Mouse (Mus musculus): ENCODE results near the gene Gng12. TPM values are rescaled to one million over a fixed set of nuclear protein-coding genes. Genes with fewer than 3 reads are reported as not detected.

The Gng12 gene
- polyA plus RNA-seq, 1 experiment from 2014 or later: 26.4 TPM

- DNase-seq (no peak), ATAC-seq (ENCODE audit: low read depth) (no peak)
- WGBS (ENCODE audit: insufficient replicate concordance): 76% methylated on average over 4 of the region's 4 CpGs
- Histone ChIP-seq H3K27me3 (no peaks in the 10 kb centered on the region), H3K4me2 (no peak overlapping the region), H3K27ac (no peak overlapping the region), H3K4me3 (replicated peaks) (no peak overlapping the region), H3K9me3 (replicated peaks) (no peaks in the 10 kb centered on the region), H3K36me3 (no peaks in the 10 kb centered on the region), H3K4me1 (replicated peaks) (peaks cover 14% of the 10 kb centered on the region; the same call in 1 of the 2 replicates), H3K9ac (no peak overlapping the region)
Measured at GRCm38 (mm10) chr6:66920786-66921185, 24.6 kb downstream of the Gng12 start.

- 62% methylated on average over 4 of the region's 4 CpGs for WGBS (ENCODE audit: insufficient replicate concordance)
- no peaks in the 10 kb centered on the region for H3K36me3 ChIP-seq
- H3K9me3 ChIP-seq (replicated peaks): no peaks in the 10 kb centered on the region
- no peak for DNase-seq
- H3K27me3 ChIP-seq: no peaks in the 10 kb centered on the region
- no peak overlapping the region for H3K27ac ChIP-seq
- H3K4me2 ChIP-seq: no peak overlapping the region
- H3K9ac ChIP-seq: no peak overlapping the region
- ATAC-seq (ENCODE audit: low read depth): no peak
- H3K4me1 ChIP-seq (replicated peaks): peaks cover 18% of the 10 kb centered on the region; the same call in 1 of the 2 replicates
- H3K4me3 ChIP-seq (replicated peaks): no peak overlapping the region
Measured at GRCm38 (mm10) chr6:66921755-66922154, 25.6 kb downstream of the Gng12 start.

GRCm38 (mm10) chr6:66922501-66922900, 26.3 kb downstream of the Gng12 start:
- 77% methylated on average over 7 of the region's 7 CpGs for WGBS (ENCODE audit: insufficient replicate concordance)
- DNase-seq: no peak
- no peak for ATAC-seq (ENCODE audit: low read depth)
- Histone ChIP-seq H3K4me2 (no peak overlapping the region), H3K4me3 (replicated peaks) (no peak overlapping the region), H3K9me3 (replicated peaks) (no peaks in the 10 kb centered on the region), H3K9ac (no peak overlapping the region), H3K36me3 (no peaks in the 10 kb centered on the region), H3K27me3 (no peaks in the 10 kb centered on the region), H3K4me1 (replicated peaks) (peaks cover 20% of the 10 kb centered on the region; the same call in 1 of the 2 replicates), H3K27ac (no peak overlapping the region)

GRCm38 (mm10) chr6:66923851-66924250, 27.7 kb downstream of the Gng12 start:
- Histone ChIP-seq H3K27ac (no peak overlapping the region), H3K36me3 (no peaks in the 10 kb centered on the region), H3K9ac (no peak overlapping the region), H3K4me3 (replicated peaks) (no peak overlapping the region), H3K27me3 (no peaks in the 10 kb centered on the region), H3K9me3 (replicated peaks) (no peaks in the 10 kb centered on the region), H3K4me2 (no peak overlapping the region), H3K4me1 (replicated peaks) (peaks cover 21% of the 10 kb centered on the region; the same call in 1 of the 2 replicates)
- WGBS (ENCODE audit: insufficient replicate concordance): 59% methylated on average over 4 of the region's 4 CpGs
- ATAC-seq (ENCODE audit: low read depth) (no peak), DNase-seq (no peak)

- Histone ChIP-seq H3K4me2 (no peak overlapping the region), H3K4me3 (replicated peaks) (no peak overlapping the region), H3K27me3 (no peaks in the 10 kb centered on the region), H3K36me3 (no peaks in the 10 kb centered on the region), H3K9ac (no peak overlapping the region), H3K9me3 (replicated peaks) (no peaks in the 10 kb centered on the region), H3K4me1 (replicated peaks) (peaks cover 23% of the 10 kb centered on the region), H3K27ac (no peak overlapping the region)
- DNase-seq: no peak
- WGBS (ENCODE audit: insufficient replicate concordance): 70% methylated on average over 7 of the region's 7 CpGs
- no peak for ATAC-seq (ENCODE audit: low read depth)
Measured at GRCm38 (mm10) chr6:66924315-66924965, 28.2 kb downstream of the Gng12 start.

GRCm38 (mm10) chr6:66926269-66926668, 30.1 kb downstream of the Gng12 start:
- no peaks in the 10 kb centered on the region for H3K27me3 ChIP-seq
- DNase-seq (no peak), ATAC-seq (ENCODE audit: low read depth) (no peak)
- no peak overlapping the region for H3K4me3 ChIP-seq (replicated peaks)
- no peaks in the 10 kb centered on the region for H3K36me3 ChIP-seq
- H3K27ac ChIP-seq: no peak overlapping the region
- H3K4me1 ChIP-seq (replicated peaks): peaks cover 32% of the 10 kb centered on the region
- no peaks in the 10 kb centered on the region for H3K9me3 ChIP-seq (replicated peaks)
- H3K4me2 ChIP-seq: no peak overlapping the region
- no peak overlapping the region for H3K9ac ChIP-seq
- 50% methylated on average over 4 of the region's 4 CpGs for WGBS (ENCODE audit: insufficient replicate concordance)

GRCm38 (mm10) chr6:66928972-66929645, 32.9 kb downstream of the Gng12 start:
- Histone ChIP-seq H3K4me1 (replicated peaks) (peaks cover 24% of the 10 kb centered on the region), H3K4me3 (replicated peaks) (no peak overlapping the region), H3K4me2 (0 out of 2 replicates have a peak overlapping the region, but pooled peaks have one; percentile 20), H3K27ac (no peak overlapping the region), H3K36me3 (no peaks in the 10 kb centered on the region), H3K27me3 (no peaks in the 10 kb centered on the region), H3K9me3 (replicated peaks) (no peaks in the 10 kb centered on the region), H3K9ac (no peak overlapping the region)
- 20% methylated on average over 2 of the region's 2 CpGs for WGBS (ENCODE audit: insufficient replicate concordance)
- ATAC-seq (ENCODE audit: low read depth): no peak
- DNase-seq: no peak

- H3K36me3 ChIP-seq: no peaks in the 10 kb centered on the region
- H3K9me3 ChIP-seq (replicated peaks): no peaks in the 10 kb centered on the region
- H3K4me3 ChIP-seq (replicated peaks): no peak overlapping the region
- ATAC-seq (ENCODE audit: low read depth): peak; percentile 74
- H3K4me2 ChIP-seq: peak overlapping the region; percentile 20; the same call in 1 of the 2 replicates
- H3K27ac ChIP-seq: no peak overlapping the region
- DNase-seq: no peak
- H3K27me3 ChIP-seq: no peaks in the 10 kb centered on the region
- peak overlapping the region; percentile 8; the same call in 1 of the 2 replicates for H3K9ac ChIP-seq
- peaks cover 24% of the 10 kb centered on the region for H3K4me1 ChIP-seq (replicated peaks)
- WGBS (ENCODE audit: insufficient replicate concordance): 9% methylated on average over 7 of the region's 7 CpGs
Measured at GRCm38 (mm10) chr6:66929694-66930093, 33.5 kb downstream of the Gng12 start.

- no peak overlapping the region for H3K9ac ChIP-seq
- H3K27me3 ChIP-seq: no peaks in the 10 kb centered on the region
- H3K9me3 ChIP-seq (replicated peaks): no peaks in the 10 kb centered on the region
- WGBS (ENCODE audit: insufficient replicate concordance): 71% methylated on average over 4 of the region's 4 CpGs
- no peaks in the 10 kb centered on the region for H3K36me3 ChIP-seq
- H3K27ac ChIP-seq: no peak overlapping the region
- H3K4me1 ChIP-seq (replicated peaks): peaks cover 19% of the 10 kb centered on the region
- DNase-seq (no peak), ATAC-seq (ENCODE audit: low read depth) (no peak)
- H3K4me3 ChIP-seq (replicated peaks): no peak overlapping the region
- H3K4me2 ChIP-seq: no peak overlapping the region
Measured at GRCm38 (mm10) chr6:66932206-66932819, 36.1 kb downstream of the Gng12 start.

- Histone ChIP-seq H3K27ac (no peak overlapping the region; the same call in 1 of the 2 replicates), H3K9ac (no peak overlapping the region), H3K36me3 (no peaks in the 10 kb centered on the region), H3K4me3 (replicated peaks) (no peak overlapping the region), H3K9me3 (replicated peaks) (no peaks in the 10 kb centered on the region), H3K27me3 (no peaks in the 10 kb centered on the region), H3K4me2 (no peak overlapping the region), H3K4me1 (replicated peaks) (peaks cover 33% of the 10 kb centered on the region)
- no peak for ATAC-seq (ENCODE audit: low read depth)
- DNase-seq: no peak
- WGBS (ENCODE audit: insufficient replicate concordance): 68% methylated on average over 7 of the region's 7 CpGs
Measured at GRCm38 (mm10) chr6:66940656-66941235, 44.5 kb downstream of the Gng12 start.

- Histone ChIP-seq H3K36me3 (no peaks in the 10 kb centered on the region), H3K9ac (no peak overlapping the region), H3K9me3 (replicated peaks) (no peaks in the 10 kb centered on the region), H3K27me3 (no peaks in the 10 kb centered on the region), H3K4me3 (replicated peaks) (no peak overlapping the region), H3K4me1 (replicated peaks) (peaks cover 33% of the 10 kb centered on the region), H3K4me2 (no peak overlapping the region), H3K27ac (no peak overlapping the region)
- no peak; the same call in 1 of the 2 replicates for ATAC-seq (ENCODE audit: low read depth)
- DNase-seq: no peak
- 35% methylated on average over 6 of the region's 6 CpGs for WGBS (ENCODE audit: insufficient replicate concordance)
Measured at GRCm38 (mm10) chr6:66941792-66942191, 45.6 kb downstream of the Gng12 start.

All from liver, embryonic 13.5 days (tissue).